In the genomic region with DNA sequence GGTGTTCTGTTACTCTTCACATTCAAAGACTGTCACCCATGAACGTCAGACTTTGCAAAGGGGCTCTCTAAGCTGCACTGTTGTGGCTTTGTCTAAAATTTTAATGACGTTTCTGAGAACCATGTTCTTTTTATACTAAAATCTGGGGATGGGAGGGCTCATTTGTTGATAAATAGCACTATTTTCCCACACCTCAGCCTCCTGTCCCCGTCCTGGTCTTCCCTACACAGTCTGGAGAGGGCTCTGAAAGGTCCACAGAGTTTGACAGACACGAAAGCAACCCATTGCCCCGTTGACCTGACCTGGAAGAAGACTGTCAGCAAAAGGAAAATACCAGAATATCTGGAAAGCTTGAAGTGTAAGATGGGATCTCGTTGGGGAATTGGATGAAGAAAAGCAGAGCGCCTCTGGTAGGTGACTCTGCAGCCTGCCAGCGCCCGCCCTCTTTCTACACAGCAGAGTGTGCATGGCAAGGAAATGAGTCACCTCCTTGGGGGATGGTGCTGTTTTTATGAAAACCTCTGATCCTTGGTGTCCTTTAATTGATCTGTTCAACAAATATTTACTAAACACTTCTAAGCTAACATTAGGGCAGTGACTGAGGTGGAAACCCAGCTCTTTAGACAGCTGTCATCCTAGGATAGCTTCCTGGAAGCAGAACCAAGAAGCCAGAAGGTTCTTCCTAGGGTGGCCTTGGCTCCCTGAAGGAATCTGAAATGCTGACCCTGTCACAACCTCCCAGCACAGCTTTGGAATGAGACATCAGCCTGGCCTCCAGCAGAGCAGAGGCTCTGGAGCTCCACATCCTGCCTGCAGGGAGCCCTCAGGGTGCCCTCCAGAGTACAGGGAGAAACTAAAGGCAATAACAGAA, we compare ENCODE assay signal across 11 mouse cellular contexts. TPM values are rescaled to one million over a fixed set of nuclear protein-coding genes. Genes with fewer than 3 reads are reported as not detected.
DNase-seq lines count a peak whose midpoint lies in the region; ATAC-seq and TF ChIP-seq lines count a peak whose summit lies in the region.
"Had no signal": no experiment of that assay in that cellular context is flagged by ENCODE, and none has a peak within 500 bp of the region (broad histone marks: within the 10 kb centered on the region; RNA-seq: fewer than 3 reads in every experiment).

No protein-coding gene starts in this region.

- H3K4me1 ChIP-seq in limb, embryonic 12.5 days (replicated peaks) = no peaks in the 10 kb centered on the region
- no peaks in the 10 kb centered on the region for H3K4me1 ChIP-seq in limb, embryonic 10.5 days
- H3K4me1 ChIP-seq in intestine, embryonic 16.5 days (ENCODE audit: control insufficient read depth, insufficient read depth, low read length) = 0 out of 2 replicates have a peak, but pooled peaks cover 7% of the 10 kb centered on the region
- H3K4me1 ChIP-seq: hindbrain, embryonic 15.5 days; midbrain, embryonic 12.5 days had no signal

- ATAC-seq in limb, embryonic 12.5 days (ENCODE audit: insufficient number of reproducible peaks, insufficient read depth, low FRiP score, low TSS enrichment, low read depth) = no peak
- ATAC-seq in intestine, embryonic 16.5 days = peak; percentile 82

- H3K9me3 ChIP-seq in limb, embryonic 12.5 days = no peaks in the 10 kb centered on the region
- no peaks in the 10 kb centered on the region for H3K9me3 ChIP-seq in limb, embryonic 10.5 days (replicated peaks)
- no peaks in the 10 kb centered on the region for H3K9me3 ChIP-seq in intestine, embryonic 16.5 days (ENCODE audit: control insufficient read depth, low read length)
- H3K9me3 ChIP-seq: hindbrain, embryonic 15.5 days; midbrain, embryonic 12.5 days had no signal

- 71% methylated on average over 9 of the region's 9 CpGs for WGBS in limb, embryonic 12.5 days
- WGBS in limb, embryonic 10.5 days = 72% methylated on average over 9 of the region's 9 CpGs
- WGBS in intestine, embryonic 16.5 days = 37% methylated on average over 9 of the region's 9 CpGs

- H3K4me2 ChIP-seq in limb, embryonic 12.5 days = no peak overlapping the region
- H3K4me2 ChIP-seq in intestine, embryonic 16.5 days (ENCODE audit: low read depth, low read length) = no peak overlapping the region
- H3K4me2 ChIP-seq in myocyte (ENCODE audit: low read depth) = peak overlapping the region; percentile 71
- H3K4me2 ChIP-seq: hindbrain, embryonic 15.5 days; midbrain, embryonic 12.5 days had no signal

- H3ac ChIP-seq in myocyte (ENCODE audit: control insufficient read depth, insufficient read length) = no peak overlapping the region

- no peak for TF ChIP-seq POLR2A in myocyte (IDR thresholded peaks at IDR 0.05; ENCODE audit: insufficient read length, low read depth)

- peaks cover 28% of the 10 kb centered on the region for H3K36me3 ChIP-seq in limb, embryonic 12.5 days
- H3K36me3 ChIP-seq in limb, embryonic 10.5 days = peaks cover 8% of the 10 kb centered on the region
- 0 out of 2 replicates have a peak, but pooled peaks cover 3% of the 10 kb centered on the region for H3K36me3 ChIP-seq in intestine, embryonic 16.5 days (ENCODE audit: control insufficient read depth, insufficient read depth, low read length)
- no peaks in the 10 kb centered on the region for H3K36me3 ChIP-seq in myocyte (ENCODE audit: control insufficient read depth, insufficient read depth)

- no peak overlapping the region for H3K9ac ChIP-seq in limb, embryonic 12.5 days (replicated peaks)
- H3K9ac ChIP-seq in intestine, embryonic 16.5 days (ENCODE audit: low read depth, low read length) = no peak overlapping the region
- H3K9ac ChIP-seq: hindbrain, embryonic 15.5 days; midbrain, embryonic 12.5 days had no signal

- no peak for DNase-seq in limb, embryonic 10.5 days (ENCODE audit: low spot score)
- DNase-seq in adrenal gland, postnatal 36 days = peak; percentile 27 to 61
- no peak for DNase-seq in gastrocnemius, adult 8-10 months (ENCODE audit: low spot score in 2 of 2)
- no peak for DNase-seq in layer of hippocampus, postnatal 10 days (ENCODE audit: low spot score in 2 of 2)
- no peak for DNase-seq in gastrocnemius, postnatal 36 days
- DNase-seq: right cerebral cortex, postnatal 4 days had no signal

- H3K4me3 ChIP-seq in limb, embryonic 12.5 days (replicated peaks) = no peak overlapping the region
- H3K4me3 ChIP-seq in limb, embryonic 10.5 days = no peak overlapping the region
- H3K4me3 ChIP-seq in intestine, embryonic 16.5 days (ENCODE audit: low read length) = no peak overlapping the region
- no peak overlapping the region for H3K4me3 ChIP-seq in myocyte
- H3K4me3 ChIP-seq: hindbrain, embryonic 15.5 days; midbrain, embryonic 12.5 days had no signal

- H3K27me3 ChIP-seq in limb, embryonic 12.5 days = no peaks in the 10 kb centered on the region
- H3K27me3 ChIP-seq in limb, embryonic 10.5 days (ENCODE audit: low read depth, poor library complexity, severe bottlenecking) = no peaks in the 10 kb centered on the region
- no peaks in the 10 kb centered on the region for H3K27me3 ChIP-seq in intestine, embryonic 16.5 days (replicated peaks; ENCODE audit: control insufficient read depth, insufficient read depth, low read length)
- H3K27me3 ChIP-seq in myocyte (ENCODE audit: control insufficient read depth, insufficient read depth, insufficient read length) = no peaks in the 10 kb centered on the region
- H3K27me3 ChIP-seq: hindbrain, embryonic 15.5 days; midbrain, embryonic 12.5 days had no signal

- H3K79me2 ChIP-seq in myocyte (ENCODE audit: control insufficient read depth, insufficient read depth) = no peaks in the 10 kb centered on the region

- H3K27ac ChIP-seq in limb, embryonic 12.5 days = 0 out of 2 replicates have a peak overlapping the region, but pooled peaks have one; percentile 62
- no peak overlapping the region for H3K27ac ChIP-seq in limb, embryonic 10.5 days
- H3K27ac ChIP-seq in intestine, embryonic 16.5 days (ENCODE audit: low read length) = 0 out of 2 replicates have a peak overlapping the region, but pooled peaks have one; percentile 24
- H3K27ac ChIP-seq: hindbrain, embryonic 15.5 days; midbrain, embryonic 12.5 days had no signal

- intact Hi-C loops in gastrocnemius, postnatal 36 days (cut with DNase I) = no loop called here

TF ChIP-seq in myocyte, 11 proteins besides CTCF, POLR2A, EP300 and RAD21:
- TF ChIP-seq USF1 (IDR thresholded peaks at IDR 0.05; ENCODE audit: low read depth) (no peak), TCF3 (IDR thresholded peaks at IDR 0.05; ENCODE audit: insufficient read length, low read depth) (no peak), REST (IDR thresholded peaks at IDR 0.05; ENCODE audit: insufficient read depth, insufficient read length) (no peak), TCF12 (IDR thresholded peaks at IDR 0.05; ENCODE audit: insufficient read depth, poor library complexity, severe bottlenecking) (no peak), CEBPB (IDR thresholded peaks at IDR 0.05; ENCODE audit: insufficient read depth, poor library complexity, severe bottlenecking) (no peak), SRF (IDR thresholded peaks at IDR 0.05; ENCODE audit: control insufficient read depth, insufficient read length, low read depth) (no peak), E2F4 (IDR thresholded peaks at IDR 0.05; ENCODE audit: insufficient read depth) (no peak), POLR2AphosphoS2 (IDR thresholded peaks at IDR 0.05; ENCODE audit: insufficient read length, low read depth) (no peak), MAX (IDR thresholded peaks at IDR 0.05; ENCODE audit: low read depth) (no peak), MYOD1 (IDR thresholded peaks at IDR 0.05; ENCODE audit: control insufficient read depth in 1 of 3, insufficient read length in 2 of 3, low read depth in 2 of 3) (no peak), MYOG (IDR thresholded peaks at IDR 0.05; ENCODE audit: control insufficient read depth in 1 of 3, insufficient read depth in 1 of 3, insufficient read length in 2 of 3, low read depth in 2 of 3) (no peak)
TF ChIP-seq in myocyte: peak in this region for 0.

RNA-seq across cellular contexts. Expression of gene Gfra4, which starts 13.6 kb away (rescaled TPM):
- polyA plus RNA-seq in limb, embryonic 12.5 days (2016; fragmentation: Nextera tagmentation; extraction: Ambion mirVana) = 16.3 and 18.8 TPM in 2 replicates
- polyA plus RNA-seq in limb, embryonic 10.5 days (2016; fragmentation: Nextera tagmentation; extraction: Ambion mirVana) = 7.1 and 10.1 TPM in 2 replicates
- 1 to 10 TPM; 4.1 to 4.6 TPM for total RNA-seq in adrenal gland, postnatal 36 days (2021)
- polyA plus RNA-seq in intestine, embryonic 16.5 days (2015; fragmentation: Nextera tagmentation; extraction: Ambion mirVana) = 6.9 and 8.6 TPM in 2 replicates
- polyA plus RNA-seq in myocyte (2012; fragmentation: generic; extraction: Trizol) = 2.2 TPM
- total RNA-seq in gastrocnemius, adult 8-10 months (2022) = 1 to 10 TPM in 3 of 4 experiments, under 1 TPM in 1; 0.92 to 1.7 (median 1.3) TPM
- 10 to 100 TPM; 38.7 to 40.0 TPM for total RNA-seq in layer of hippocampus, postnatal 10 days (2021)
- 1 to 10 TPM; 1.7 to 1.8 TPM for total RNA-seq in gastrocnemius, postnatal 36 days (2021)

RNA-seq across cellular contexts. Expression of gene Adam33, which starts 34.3 kb away (rescaled TPM):
- 5.2 and 8.5 TPM in 2 replicates for polyA plus RNA-seq in limb, embryonic 12.5 days (2016; fragmentation: Nextera tagmentation; extraction: Ambion mirVana)
- 0.38 and 0.48 TPM in 2 replicates for polyA plus RNA-seq in limb, embryonic 10.5 days (2016; fragmentation: Nextera tagmentation; extraction: Ambion mirVana)
- 1 to 10 TPM; 2.4 to 3.8 TPM for total RNA-seq in adrenal gland, postnatal 36 days (2021)
- polyA plus RNA-seq in intestine, embryonic 16.5 days (2015; fragmentation: Nextera tagmentation; extraction: Ambion mirVana) = 5.3 TPM in 2 replicates
- polyA plus RNA-seq in myocyte (2012; fragmentation: generic; extraction: Trizol) = 0.02 TPM
- 1 to 10 TPM in 3 of 4 experiments, under 1 TPM in 1; 0.82 to 1.8 (median 1.3) TPM for total RNA-seq in gastrocnemius, adult 8-10 months (2022)
- 1 to 10 TPM; 1.1 to 1.4 TPM for total RNA-seq in layer of hippocampus, postnatal 10 days (2021)
- 1 to 10 TPM; 1.7 to 1.8 TPM for total RNA-seq in gastrocnemius, postnatal 36 days (2021)

RNA-seq across cellular contexts. Expression of gene Siglec1, which starts 57.3 kb away (rescaled TPM):
- 0.13 and 0.14 TPM in 2 replicates for polyA plus RNA-seq in limb, embryonic 12.5 days (2016; fragmentation: Nextera tagmentation; extraction: Ambion mirVana)
- 0.09 and 0.10 TPM in 2 replicates for polyA plus RNA-seq in limb, embryonic 10.5 days (2016; fragmentation: Nextera tagmentation; extraction: Ambion mirVana)
- total RNA-seq in adrenal gland, postnatal 36 days (2021) = 1 to 10 TPM; 4.2 to 4.7 TPM
- polyA plus RNA-seq in intestine, embryonic 16.5 days (2015; fragmentation: Nextera tagmentation; extraction: Ambion mirVana) = 0.29 and 0.37 TPM in 2 replicates
- polyA plus RNA-seq in myocyte (2012; fragmentation: generic; extraction: Trizol) = not detected
- total RNA-seq in gastrocnemius, adult 8-10 months (2022) = under 1 TPM; 0.19 to 0.72 (median 0.47) TPM
- under 1 TPM; 0.50 to 0.51 TPM for total RNA-seq in layer of hippocampus, postnatal 10 days (2021)
- total RNA-seq in gastrocnemius, postnatal 36 days (2021) = under 1 TPM; 0.43 to 0.76 TPM

Comparison
In these comparisons a context has a peak if more than half of its experiments do, and no peak if none do; other contexts are left out.
1. DNase-seq: peak in adrenal gland, postnatal 36 days (2 of 2); none in limb, embryonic 10.5 days (single experiment), gastrocnemius, adult 8-10 months (0 of 2), layer of hippocampus, postnatal 10 days (0 of 2) and gastrocnemius, postnatal 36 days (0 of 2).
2. RNA of gene Gfra4, which starts 13.6 kb away (total RNA-seq): 38.7 to 40.0 TPM in layer of hippocampus, postnatal 10 days; 4.1 to 4.6 TPM in adrenal gland, postnatal 36 days, 1.7 to 1.8 TPM in gastrocnemius, postnatal 36 days and 0.92 to 1.7 TPM in gastrocnemius, adult 8-10 months; every median in the first group is over 4 times any median in the second.